Mouse (Mus musculus): Measurements from ENCODE around the gene Zbtb39. TPM values are rescaled to one million over a fixed set of nuclear protein-coding genes. Genes with fewer than 3 reads are reported as not detected.
"Not testable (repeated sequence)": the region's sequence is repeated elsewhere in the genome, so short reads cannot be mapped to it uniquely, and the experiment has no call there.

Gene Zbtb39
- polyA plus RNA-seq, 1 experiment: 3.5 TPM

GRCm38 (mm10) chr10:127755770-127756468 lies 16.6 kb downstream of the Zbtb39 start:
- Histone ChIP-seq H3K79me3 (ENCODE audit: low read depth) (no peaks in the 10 kb centered on the region), H3K27me3 (ENCODE audit: control insufficient read depth, insufficient read depth, insufficient read length) (no peaks in the 10 kb centered on the region), H3K4me3 (ENCODE audit: insufficient read depth, poor library complexity, severe bottlenecking) (no peak overlapping the region), H3ac (ENCODE audit: control insufficient read depth, insufficient read length, low read depth) (no peak overlapping the region), H3K36me3 (ENCODE audit: control insufficient read depth, insufficient read depth) (no peaks in the 10 kb centered on the region), H3K79me2 (ENCODE audit: control insufficient read depth, insufficient read depth) (no peaks in the 10 kb centered on the region)
- TF ChIP-seq MYOG (IDR thresholded peaks at IDR 0.05; ENCODE audit: control insufficient read depth, extremely low read depth, insufficient read length) (no peak), FOSL1 (IDR thresholded peaks at IDR 0.05; ENCODE audit: insufficient read depth, low read length, poor library complexity, severe bottlenecking) (no peak), USF1 (IDR thresholded peaks at IDR 0.05; ENCODE audit: low read depth) (no peak), MYOD1 (IDR thresholded peaks at IDR 0.05; ENCODE audit: control insufficient read depth, insufficient read length, low read depth) (no peak), CEBPB (IDR thresholded peaks at IDR 0.05; ENCODE audit: low read depth) (no peak), CTCF (IDR thresholded peaks at IDR 0.05; ENCODE audit: control insufficient read depth, insufficient read depth, insufficient read length) (no peak), MAX (IDR thresholded peaks at IDR 0.05) (no peak)

- Histone ChIP-seq H3K79me2 (ENCODE audit: control insufficient read depth, insufficient read depth) (no peaks in the 10 kb centered on the region), H3K27me3 (ENCODE audit: control insufficient read depth, insufficient read depth, insufficient read length) (peaks cover 14% of the 10 kb centered on the region), H3ac (ENCODE audit: control insufficient read depth, insufficient read length, low read depth) (no peak within 1 kb of the TSS), H3K79me3 (ENCODE audit: low read depth) (no peaks in the 10 kb centered on the region), H3K36me3 (ENCODE audit: control insufficient read depth, insufficient read depth) (no peaks in the 10 kb centered on the region), H3K4me3 (ENCODE audit: insufficient read depth, poor library complexity, severe bottlenecking) (no peak within 1 kb of the TSS)
- TF ChIP-seq FOSL1 (IDR thresholded peaks at IDR 0.05; ENCODE audit: insufficient read depth, low read length, poor library complexity, severe bottlenecking) (no peak), MYOD1 (IDR thresholded peaks at IDR 0.05; ENCODE audit: control insufficient read depth, insufficient read length, low read depth) (no peak), CEBPB (IDR thresholded peaks at IDR 0.05; ENCODE audit: low read depth) (no peak), MYOG (IDR thresholded peaks at IDR 0.05; ENCODE audit: control insufficient read depth, extremely low read depth, insufficient read length) (no peak), MAX (IDR thresholded peaks at IDR 0.05) (no peak)
Observed at GRCm38 (mm10) chr10:127759181-127760110, 20.1 kb downstream of the Zbtb39 start, which contains the start of the genes Rdh1 and Rdh16f1. Rdh1 (plus strand) TSS chr10:127759721. Rdh16f1 (plus strand) TSS chr10:127759787.

- H3K36me3 ChIP-seq (ENCODE audit: control insufficient read depth, insufficient read depth); H3K79me3 ChIP-seq (ENCODE audit: low read depth); H3K79me2 ChIP-seq (ENCODE audit: control insufficient read depth, insufficient read depth); H3ac ChIP-seq (ENCODE audit: control insufficient read depth, insufficient read length, low read depth); H3K4me3 ChIP-seq (ENCODE audit: insufficient read depth, poor library complexity, severe bottlenecking): not testable (repeated sequence)
- peaks cover 20% of the 10 kb centered on the region for H3K27me3 ChIP-seq (ENCODE audit: control insufficient read depth, insufficient read depth, insufficient read length)
Observed at GRCm38 (mm10) chr10:127762926-127763325, 23.6 kb downstream of the Zbtb39 start.

- H3K4me3 ChIP-seq (ENCODE audit: insufficient read depth, poor library complexity, severe bottlenecking): no peak overlapping the region
- H3K79me2 ChIP-seq (ENCODE audit: control insufficient read depth, insufficient read depth): no peaks in the 10 kb centered on the region
- no peaks in the 10 kb centered on the region for H3K79me3 ChIP-seq (ENCODE audit: low read depth)
- H3K27me3 ChIP-seq (ENCODE audit: control insufficient read depth, insufficient read depth, insufficient read length): peaks cover 20% of the 10 kb centered on the region
- TF ChIP-seq MYOD1 (IDR thresholded peaks at IDR 0.05; ENCODE audit: control insufficient read depth, insufficient read length, low read depth): no peak
- no peak for TF ChIP-seq USF1 (IDR thresholded peaks at IDR 0.05; ENCODE audit: low read depth)
- no peak for TF ChIP-seq FOSL1 (IDR thresholded peaks at IDR 0.05; ENCODE audit: insufficient read depth, low read length, poor library complexity, severe bottlenecking)
- no peak for TF ChIP-seq MYOG (IDR thresholded peaks at IDR 0.05; ENCODE audit: control insufficient read depth, extremely low read depth, insufficient read length)
- no peaks in the 10 kb centered on the region for H3K36me3 ChIP-seq (ENCODE audit: control insufficient read depth, insufficient read depth)
- H3ac ChIP-seq (ENCODE audit: control insufficient read depth, insufficient read length, low read depth): no peak overlapping the region
Observed at GRCm38 (mm10) chr10:127763914-127764680, 24.8 kb downstream of the Zbtb39 start.

- Histone ChIP-seq H3K36me3 (ENCODE audit: control insufficient read depth, insufficient read depth) (no peaks in the 10 kb centered on the region), H3ac (ENCODE audit: control insufficient read depth, insufficient read length, low read depth) (no peak overlapping the region), H3K79me3 (ENCODE audit: low read depth) (no peaks in the 10 kb centered on the region), H3K79me2 (ENCODE audit: control insufficient read depth, insufficient read depth) (no peaks in the 10 kb centered on the region), H3K27me3 (ENCODE audit: control insufficient read depth, insufficient read depth, insufficient read length) (peaks cover 20% of the 10 kb centered on the region), H3K4me3 (ENCODE audit: insufficient read depth, poor library complexity, severe bottlenecking) (no peak overlapping the region)
- no peak for TF ChIP-seq USF1 (IDR thresholded peaks at IDR 0.05; ENCODE audit: low read depth)
- TF ChIP-seq MYOG (IDR thresholded peaks at IDR 0.05; ENCODE audit: control insufficient read depth, extremely low read depth, insufficient read length): no peak
- no peak for TF ChIP-seq CEBPB (IDR thresholded peaks at IDR 0.05; ENCODE audit: low read depth)
- no peak for TF ChIP-seq MYOD1 (IDR thresholded peaks at IDR 0.05; ENCODE audit: control insufficient read depth, insufficient read length, low read depth)
Observed at GRCm38 (mm10) chr10:127766564-127766963, 27.2 kb downstream of the Zbtb39 start.

Measured in C2C12 (cell line).